Mouse (Mus musculus): ENCODE results near the gene Ddx47.
A peak's percentile ranks its signal among the peaks of the same experiment; 100 is the strongest.

The Ddx47 gene

DNA sequence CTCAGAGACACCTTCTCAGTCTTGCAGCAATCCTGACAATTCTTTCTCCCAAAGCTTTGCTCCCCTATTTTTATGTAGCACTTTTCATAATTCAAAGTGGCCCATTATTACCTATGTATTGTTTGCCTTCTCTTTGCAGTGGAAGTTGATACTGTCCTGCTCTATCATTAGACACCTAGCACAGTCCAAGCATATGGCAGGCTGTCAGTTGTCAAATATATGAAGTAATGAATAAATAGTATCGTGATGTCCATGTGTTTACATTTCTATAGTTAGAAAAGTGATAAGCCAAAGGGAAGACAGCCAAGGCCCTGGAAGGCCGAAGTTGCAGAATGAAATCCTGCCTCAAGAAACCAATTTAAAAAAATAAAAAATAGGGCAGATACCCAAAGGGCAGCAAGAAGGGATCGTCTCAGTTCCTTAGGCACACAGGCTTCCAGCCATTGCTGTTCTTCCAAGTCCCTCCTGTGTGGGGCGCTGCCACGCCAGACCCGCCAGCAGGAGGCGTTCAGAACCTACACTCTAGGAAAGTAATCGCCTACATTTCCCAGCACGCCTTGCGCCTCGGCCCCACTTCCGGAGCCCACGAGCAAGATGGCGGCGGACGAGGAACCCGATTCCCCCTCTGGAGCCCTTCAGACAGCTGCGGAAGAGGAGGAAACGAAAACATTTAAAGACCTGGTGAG is at the start of gene Ddx47:
TSS of gene Ddx47 (plus strand) at position 565 of the 686 bp plus-strand sequence.
- peak; percentile 92 for DNase-seq (ENCODE audit: extremely low spot score)

DNA sequence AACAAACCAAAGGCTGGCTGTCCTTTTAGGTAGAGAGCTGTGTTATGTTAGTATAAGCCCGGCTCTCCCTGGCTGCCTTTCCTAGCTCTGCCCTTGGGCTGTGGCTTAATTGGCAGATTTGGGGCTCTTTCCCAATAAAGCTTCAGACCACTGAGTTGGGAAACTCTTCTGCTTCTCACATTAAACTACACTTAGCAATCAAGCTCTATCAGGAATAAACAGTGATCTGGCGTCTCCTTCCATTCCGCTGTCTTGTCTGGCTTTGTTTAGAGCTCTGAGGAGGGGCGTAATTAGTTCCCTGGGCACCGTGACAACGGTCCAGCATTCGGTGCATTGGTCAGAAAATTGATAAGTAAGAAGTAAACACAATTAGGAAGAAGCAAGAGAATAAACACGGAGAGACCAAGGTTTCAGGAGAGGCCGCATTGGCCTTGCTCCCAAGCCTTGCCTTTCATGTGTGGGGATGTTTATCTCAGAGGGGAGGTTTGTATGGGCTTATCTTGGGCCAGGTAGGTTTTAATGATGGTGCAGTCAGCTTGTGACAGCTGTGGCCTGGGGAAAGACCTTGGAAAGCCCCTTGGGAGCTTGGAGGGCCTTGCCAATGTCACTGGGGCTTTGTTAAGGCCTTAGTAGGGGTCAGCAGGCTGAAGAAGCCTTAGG is 49.4 kb upstream of the Ddx47 start:
- DNase-seq (ENCODE audit: extremely low spot score), result peak; percentile 24

DNA sequence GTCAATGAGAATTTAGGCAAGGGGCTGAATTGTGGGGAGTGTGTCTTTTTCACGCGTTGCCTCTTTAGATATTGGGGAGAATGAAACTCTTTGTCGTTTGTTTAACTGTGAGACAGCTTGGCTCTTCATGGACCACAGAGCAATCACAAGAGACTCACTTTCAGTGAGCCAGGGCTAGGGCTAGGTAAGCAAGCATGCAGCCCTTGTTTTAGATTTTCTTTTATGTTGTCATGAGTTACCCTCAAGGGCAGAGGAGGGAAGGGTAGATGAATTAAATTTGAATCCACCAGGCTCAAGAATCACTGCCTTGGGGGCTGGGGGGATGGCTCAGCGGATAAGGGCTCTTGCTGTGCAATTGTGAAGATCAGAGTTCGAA is 48.9 kb upstream of the Ddx47 start:
- DNase-seq (ENCODE audit: extremely low spot score), result no peak

DNA sequence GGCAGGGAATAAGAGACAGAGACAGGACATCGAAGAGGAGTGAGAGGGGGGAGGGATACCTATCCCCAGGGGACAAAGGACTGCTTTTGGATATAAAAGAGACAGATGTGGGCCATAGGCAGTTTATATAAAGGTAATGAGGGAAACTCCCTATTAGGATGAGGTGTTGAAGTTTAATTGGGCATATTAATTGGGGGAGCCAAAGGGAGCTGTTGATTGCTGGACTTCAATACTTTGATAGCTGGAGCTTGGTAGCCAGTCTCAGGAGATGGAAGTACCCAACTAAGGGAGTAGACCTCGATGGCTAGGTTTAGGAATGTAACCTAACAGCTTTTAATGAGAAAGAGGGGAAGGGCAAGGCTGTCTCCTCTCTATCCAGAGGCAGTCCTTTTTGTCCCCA is 47.5 kb upstream of the Ddx47 start:
- no peak for DNase-seq (ENCODE audit: extremely low spot score)

GRCm38 (mm10) chr6:134966681-134967080 is 44.7 kb upstream of the Ddx47 start:
- no peak for DNase-seq (ENCODE audit: extremely low spot score)

GRCm38 (mm10) chr6:134968326-134968725 is 43.1 kb upstream of the Ddx47 start:
- no peak for DNase-seq (ENCODE audit: extremely low spot score)

DNA sequence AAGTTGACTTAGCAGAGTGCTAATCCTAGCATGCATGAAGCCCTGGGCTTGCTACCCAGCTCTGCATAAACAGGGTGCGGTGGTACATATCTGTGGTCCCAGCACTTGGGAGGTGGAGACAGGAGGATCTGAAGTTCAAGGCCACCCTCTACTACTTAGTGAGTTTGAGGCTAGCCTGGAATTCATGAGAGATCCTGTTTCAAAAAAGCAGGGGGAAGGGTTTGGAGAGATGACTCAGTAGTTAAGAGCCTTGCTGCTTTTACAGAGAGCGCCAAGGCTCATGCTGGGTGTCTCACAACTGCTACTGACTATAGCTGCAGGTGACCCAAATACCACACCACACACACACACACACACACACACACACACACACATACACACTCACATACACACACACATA is 41.9 kb upstream of the Ddx47 start:
- no peak for DNase-seq (ENCODE audit: extremely low spot score)

- no peak for DNase-seq (ENCODE audit: extremely low spot score)
Measured at GRCm38 (mm10) chr6:134972096-134972495, 39.3 kb upstream of the Ddx47 start.

- DNase-seq (ENCODE audit: extremely low spot score), result no peak
Measured at GRCm38 (mm10) chr6:134976628-134977027, 34.8 kb upstream of the Ddx47 start.

DNA sequence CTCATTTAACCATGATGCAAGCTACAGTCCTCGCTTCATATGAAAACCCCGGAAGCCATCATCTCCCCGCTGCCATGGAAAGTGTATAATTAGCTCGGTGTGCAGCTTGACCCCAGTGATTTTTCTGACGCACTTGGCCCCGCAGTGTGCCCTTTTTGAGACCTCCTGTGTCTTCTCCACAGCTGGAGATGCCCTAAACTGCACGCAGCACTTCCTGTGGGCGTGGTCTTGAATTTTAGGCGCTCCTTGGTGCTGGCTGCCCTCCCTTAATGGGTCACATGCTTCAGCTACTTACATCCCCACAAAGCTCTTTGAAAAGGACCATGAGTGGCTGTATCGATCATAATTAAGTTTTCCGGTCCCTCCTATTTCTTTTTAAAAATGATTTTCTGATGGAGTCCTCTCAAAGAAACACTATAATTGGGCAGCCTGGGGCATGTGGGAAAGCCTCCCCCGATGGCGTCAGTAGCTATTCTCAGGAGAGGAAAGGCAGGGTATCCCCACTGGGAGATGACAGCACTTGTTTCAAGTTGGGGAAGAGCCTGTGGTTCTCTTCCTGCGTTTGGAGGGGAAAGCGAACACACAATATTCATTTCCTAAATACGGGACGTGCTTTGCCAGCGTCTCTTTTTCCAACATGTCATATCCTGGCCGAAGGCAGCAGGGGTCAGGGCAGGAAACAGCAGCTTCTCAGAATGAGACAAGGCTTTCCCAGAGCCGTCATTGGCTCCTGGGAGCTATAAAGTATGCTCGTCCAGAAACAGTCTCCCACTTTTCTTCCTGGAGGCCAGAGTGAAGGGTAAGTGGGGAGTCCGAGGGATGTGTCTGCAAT is 30.0 kb upstream of the Ddx47 start, which contains the start of gene Apold1:
TSS of gene Apold1 (plus strand) at position 488 of the 832 bp plus-strand sequence.
- DNase-seq (ENCODE audit: extremely low spot score), result no peak

- DNase-seq (ENCODE audit: extremely low spot score), result peak; percentile 87
Measured at GRCm38 (mm10) chr6:134983529-134984370, 27.7 kb upstream of the Ddx47 start.

- DNase-seq (ENCODE audit: extremely low spot score), result no peak
Measured at GRCm38 (mm10) chr6:134984748-134985147, 26.7 kb upstream of the Ddx47 start.

GRCm38 (mm10) chr6:134988377-134988776 is 23.0 kb upstream of the Ddx47 start:
- DNase-seq (ENCODE audit: extremely low spot score), result no peak

GRCm38 (mm10) chr6:134990674-134991073 is 20.7 kb upstream of the Ddx47 start:
- DNase-seq (ENCODE audit: extremely low spot score), result no peak

- DNase-seq (ENCODE audit: extremely low spot score), result no peak
Measured at GRCm38 (mm10) chr6:134994031-134994651, 17.3 kb upstream of the Ddx47 start.

- DNase-seq (ENCODE audit: extremely low spot score), result no peak
Measured at GRCm38 (mm10) chr6:134994985-134995384, 16.4 kb upstream of the Ddx47 start.

DNA sequence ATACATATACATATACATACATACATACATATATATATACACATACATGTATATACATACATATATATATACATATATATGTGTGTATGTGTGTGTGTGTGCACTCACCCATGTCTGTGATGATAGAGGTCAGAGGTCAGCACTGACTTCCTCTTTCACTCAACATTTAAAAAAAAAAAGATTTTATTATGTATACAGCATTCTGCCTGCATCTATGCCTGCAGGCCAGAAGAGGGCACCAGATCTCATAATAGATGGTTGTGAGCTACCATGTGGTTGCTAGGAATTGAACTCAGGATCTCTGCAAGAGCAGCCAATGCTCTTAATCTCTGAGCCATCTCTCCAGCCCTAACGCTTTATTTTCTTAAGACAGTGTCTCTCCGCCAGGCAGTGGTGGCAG is 14.5 kb upstream of the Ddx47 start:
- DNase-seq (ENCODE audit: extremely low spot score), result no peak

- DNase-seq (ENCODE audit: extremely low spot score), result no peak
Measured at GRCm38 (mm10) chr6:134998076-134998475, 13.3 kb upstream of the Ddx47 start.

GRCm38 (mm10) chr6:134998781-134999180 is 12.6 kb upstream of the Ddx47 start:
- no peak for DNase-seq (ENCODE audit: extremely low spot score)

- no peak for DNase-seq (ENCODE audit: extremely low spot score)
Measured at GRCm38 (mm10) chr6:135000272-135000671, 11.1 kb upstream of the Ddx47 start.

DNA sequence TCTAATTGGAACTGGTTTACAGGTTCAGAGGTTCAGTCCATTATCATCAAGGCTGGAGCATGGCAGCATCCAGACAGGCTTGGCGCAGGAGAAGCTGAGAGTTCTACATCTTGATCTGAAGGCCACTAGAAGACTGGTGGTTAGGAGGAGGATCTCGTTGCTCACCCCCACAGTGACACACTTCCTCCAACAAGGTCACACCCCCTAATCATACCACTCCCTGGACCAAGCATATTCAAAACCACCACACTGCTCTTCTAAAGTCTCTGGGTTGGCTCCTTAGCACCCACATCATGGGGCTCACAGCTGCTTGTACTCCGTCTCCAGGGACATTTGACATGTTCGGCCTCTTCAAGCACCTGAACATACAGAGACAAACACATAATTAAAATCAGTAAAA is 9.4 kb upstream of the Ddx47 start:
- no peak for DNase-seq (ENCODE audit: extremely low spot score)
